Mouse (Mus musculus) megakaryocyte, embryonic 14.5 days (primary cell): ENCODE results near the gene Tbc1d10c. TPM values are rescaled to one million over a fixed set of nuclear protein-coding genes. Genes with fewer than 3 reads are reported as not detected.
A peak's percentile ranks its signal among the peaks of the same experiment; 100 is the strongest.

ENCODE experiments used
- H3K27me3 ChIP-seq: replicated peaks from 2 replicates; pipeline ENCODE3; 2012; ENCODE audit warnings: inconsistent platforms
- H3K36me3 ChIP-seq: replicated peaks from 2 replicates; pipeline ENCODE3; 2012; ENCODE audit warnings: low read length, inconsistent platforms, mixed read lengths
- H3K4me1 ChIP-seq: 2 replicates; pipeline ENCODE4 v1.6.1; 2012; ENCODE audit warnings: inconsistent platforms
- H3K4me3 ChIP-seq: replicated peaks from 2 replicates; pipeline ENCODE3; 2012; ENCODE audit warnings: moderate library complexity, mild to moderate bottlenecking, inconsistent platforms
- H3K9me3 ChIP-seq: 2 replicates; pipeline ENCODE4 v1.6.1; 2012; ENCODE audit warnings: inconsistent platforms
- FLI1 ChIP-seq: IDR thresholded peaks from 2 replicates; pipeline ENCODE4 v1.6.1; 2012; ENCODE audit warnings: low read length, inconsistent platforms, mixed read lengths
- GATA1 ChIP-seq: IDR thresholded peaks from 3 replicates; pipeline ENCODE4 v1.6.1; 2012; ENCODE audit warnings: mixed read lengths, low read length, inconsistent platforms, borderline replicate concordance
- polyA plus RNA-seq: library from polyadenylated mRNA; stranded (reverse); fragments of >175 nt; gene quantifications from 2 replicates; pipeline ENCODE4 v1.2.3, GENCODE M21; 2012; ENCODE audit warnings: low replicate concordance; ENCODE audit not compliant: insufficient read depth

Gene Tbc1d10c
- polyA plus RNA-seq, 1 experiment, result 31.5 TPM

DNA sequence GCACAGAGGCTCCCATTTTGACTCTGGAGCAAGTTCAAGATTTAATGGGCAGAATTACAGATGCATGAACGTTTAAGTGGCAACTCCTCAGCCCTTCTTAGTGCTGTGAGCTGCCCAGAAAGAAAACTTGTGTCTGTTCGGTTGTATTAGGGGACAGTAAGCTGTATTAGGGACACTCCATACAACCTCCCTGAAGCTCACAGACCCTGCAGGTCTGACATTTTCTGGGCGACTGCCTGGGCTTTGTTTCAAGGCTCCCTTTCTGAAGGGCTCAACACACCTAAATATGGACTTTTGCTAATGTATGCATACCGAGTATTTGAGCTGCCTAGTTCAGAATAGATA, 27.6 kb downstream of the Tbc1d10c start:
- H3K4me1 ChIP-seq, result peaks cover 79% of the 10 kb centered on the region
- H3K9me3 ChIP-seq, result no peaks in the 10 kb centered on the region
- TF ChIP-seq FLI1 (no peak), GATA1 (no peak)
- peak overlapping the region; percentile 94 for H3K4me3 ChIP-seq
- H3K27me3 ChIP-seq, result no peaks in the 10 kb centered on the region
- H3K36me3 ChIP-seq, result peaks cover 35% of the 10 kb centered on the region

- Histone ChIP-seq H3K4me3 (peak within 1 kb of the TSS; percentile 94), H3K27me3 (no peaks in the 10 kb centered on the region), H3K36me3 (peaks cover 41% of the 10 kb centered on the region), H3K9me3 (no peaks in the 10 kb centered on the region), H3K4me1 (peaks cover 77% of the 10 kb centered on the region)
- TF ChIP-seq FLI1, result no peak
These were observed 28.2 kb downstream of the Tbc1d10c start, which contains the start of gene Rps6kb2 for GRCm38 (mm10) chr19:4162646-4163542. TSS of gene Rps6kb2 (minus strand) at chr19:4163354.

DNA sequence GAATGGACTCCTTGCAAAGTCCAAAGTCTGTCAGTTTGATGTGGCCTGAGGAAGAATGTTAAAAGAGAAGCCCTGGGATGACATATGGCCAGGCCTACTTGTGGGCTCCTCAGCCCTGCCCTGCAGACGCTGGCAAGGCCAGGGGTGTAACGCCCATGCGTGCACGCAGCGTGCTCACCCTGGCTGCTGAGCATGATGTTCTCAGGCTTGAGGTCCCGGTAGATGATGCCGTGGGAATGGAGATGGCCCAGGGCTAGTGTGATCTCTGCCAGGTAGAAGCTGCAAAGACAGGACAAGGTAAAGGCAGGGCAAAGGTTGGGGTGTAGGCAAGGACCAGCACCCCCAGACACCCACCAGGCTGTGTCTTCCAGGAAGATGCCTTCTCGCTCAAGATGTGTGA, 32.0 kb downstream of the Tbc1d10c start:
- peaks cover 76% of the 10 kb centered on the region for H3K4me1 ChIP-seq
- peaks cover 78% of the 10 kb centered on the region for H3K36me3 ChIP-seq
- H3K27me3 ChIP-seq, result no peaks in the 10 kb centered on the region
- no peaks in the 10 kb centered on the region for H3K9me3 ChIP-seq
- no peak for TF ChIP-seq GATA1
- TF ChIP-seq FLI1, result no peak
- no peak overlapping the region for H3K4me3 ChIP-seq

- H3K4me1 ChIP-seq, result peaks cover 82% of the 10 kb centered on the region
- peaks cover 97% of the 10 kb centered on the region for H3K36me3 ChIP-seq
- no peak overlapping the region for H3K4me3 ChIP-seq
- H3K27me3 ChIP-seq, result no peaks in the 10 kb centered on the region
- TF ChIP-seq GATA1 (no peak), FLI1 (no peak)
- H3K9me3 ChIP-seq, result no peaks in the 10 kb centered on the region
These were observed 34.3 kb downstream of the Tbc1d10c start for GRCm38 (mm10) chr19:4156771-4157170.

DNA sequence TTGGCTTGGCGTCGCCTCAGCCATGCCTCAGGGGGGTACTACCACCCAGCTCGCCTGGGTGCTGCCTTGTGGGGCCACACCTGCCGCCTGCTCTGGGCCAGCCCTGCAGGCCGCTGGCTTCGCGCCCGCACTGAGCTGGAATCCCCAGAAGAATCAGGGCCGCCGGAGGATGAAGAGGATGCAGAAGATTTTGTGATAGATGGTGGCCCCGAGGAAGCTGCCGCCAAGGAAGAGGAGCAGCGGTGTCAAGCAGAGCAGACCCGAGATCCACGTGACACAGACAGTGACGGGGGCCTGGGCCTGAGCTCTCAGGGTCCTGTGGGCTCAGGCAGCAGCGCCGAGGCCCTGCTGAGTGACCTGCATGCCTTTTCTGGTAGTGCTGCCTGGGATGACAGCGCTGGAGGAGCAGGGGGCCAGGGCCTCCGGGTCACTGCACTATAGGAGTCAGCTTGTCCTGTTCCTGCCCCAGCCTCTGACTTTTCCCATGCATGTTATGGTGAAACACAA, 35.0 kb downstream of the Tbc1d10c start:
- Histone ChIP-seq H3K27me3 (no peaks in the 10 kb centered on the region), H3K4me3 (no peak overlapping the region), H3K4me1 (peaks cover 85% of the 10 kb centered on the region), H3K9me3 (no peaks in the 10 kb centered on the region), H3K36me3 (peaks cover 97% of the 10 kb centered on the region)
- no peak for TF ChIP-seq FLI1
- no peak for TF ChIP-seq GATA1

GRCm38 (mm10) chr19:4155223-4156072, 35.6 kb downstream of the Tbc1d10c start:
- H3K4me3 ChIP-seq, result peak overlapping the region; percentile 81
- H3K27me3 ChIP-seq, result no peaks in the 10 kb centered on the region
- H3K36me3 ChIP-seq, result peaks cover 97% of the 10 kb centered on the region
- TF ChIP-seq GATA1 (no peak), FLI1 (no peak)
- H3K9me3 ChIP-seq, result no peaks in the 10 kb centered on the region
- H3K4me1 ChIP-seq, result peaks cover 87% of the 10 kb centered on the region

DNA sequence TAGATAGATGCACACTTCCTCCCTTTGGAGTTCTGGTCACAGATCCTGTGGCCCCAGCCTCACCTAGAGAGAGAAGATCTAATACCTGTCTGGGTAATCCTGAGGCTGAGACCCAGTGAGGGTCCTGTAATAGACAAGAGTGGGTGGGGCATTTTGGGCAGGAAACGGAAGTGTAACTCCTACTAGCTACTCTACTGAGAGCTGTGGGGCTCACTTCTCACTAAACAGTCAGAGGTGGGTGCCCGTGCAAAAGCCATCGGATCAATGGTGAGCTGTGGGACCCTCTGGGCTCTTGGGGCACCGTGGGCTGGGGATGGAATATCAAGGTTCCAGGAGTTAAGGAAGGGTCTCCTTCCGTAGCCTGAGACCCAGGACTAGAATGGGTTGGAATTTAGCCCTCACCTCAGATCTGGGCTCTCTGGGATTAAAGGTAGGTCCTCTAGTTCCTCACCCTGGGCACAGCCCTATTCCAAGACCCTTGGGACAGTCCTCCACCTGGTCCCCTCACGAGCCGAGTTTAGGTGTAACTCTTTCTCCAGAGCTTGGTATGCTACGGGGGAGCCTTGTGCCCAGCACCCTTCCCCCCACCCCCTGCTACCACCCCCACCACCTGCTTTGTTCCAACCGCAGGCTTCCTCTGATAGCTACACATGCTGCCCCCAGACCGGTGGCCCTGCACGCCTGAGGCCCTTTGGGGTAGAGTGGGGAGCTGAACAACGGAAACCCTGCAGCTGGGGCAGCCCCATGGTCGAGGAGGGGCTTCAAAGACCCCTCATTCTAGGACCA, 36.5 kb downstream of the Tbc1d10c start:
- H3K27me3 ChIP-seq, result no peaks in the 10 kb centered on the region
- H3K36me3 ChIP-seq, result peaks cover 99% of the 10 kb centered on the region
- TF ChIP-seq GATA1 (no peak), FLI1 (no peak)
- peaks cover 93% of the 10 kb centered on the region for H3K4me1 ChIP-seq
- H3K9me3 ChIP-seq, result no peaks in the 10 kb centered on the region
- H3K4me3 ChIP-seq, result peak overlapping the region; percentile 81

DNA sequence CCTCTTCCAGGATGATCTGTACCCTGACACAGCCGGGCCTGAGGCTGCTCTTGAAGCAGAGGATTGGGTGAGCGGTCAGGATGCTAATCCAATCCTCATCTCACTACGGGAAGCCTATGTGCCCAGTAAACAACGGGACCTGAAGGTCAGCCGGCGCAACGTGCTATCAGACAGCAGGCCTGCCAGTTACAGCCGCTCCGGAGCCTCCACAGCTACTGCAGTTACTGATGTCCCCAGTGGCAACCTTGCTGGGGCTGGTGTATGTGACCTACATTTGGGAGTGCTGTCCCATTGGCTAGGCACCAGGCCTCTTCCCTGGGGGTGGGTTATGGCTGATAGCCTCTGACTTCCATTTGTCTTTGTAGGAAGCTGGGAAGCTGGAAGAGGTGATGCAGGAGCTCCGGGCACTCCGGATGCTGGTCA, 37.8 kb downstream of the Tbc1d10c start, which contains the start of gene Ptprcap:
Gene Ptprcap (plus strand): TSS at position 373 of the 423 bp plus-strand sequence.
- Histone ChIP-seq H3K9me3 (no peaks in the 10 kb centered on the region), H3K27me3 (no peaks in the 10 kb centered on the region), H3K4me1 (peaks cover 94% of the 10 kb centered on the region), H3K36me3 (peaks cover 92% of the 10 kb centered on the region), H3K4me3 (peak within 1 kb of the TSS; percentile 81)
- TF ChIP-seq FLI1 (no peak), GATA1 (no peak)

GRCm38 (mm10) chr19:4152445-4153231, 38.4 kb downstream of the Tbc1d10c start:
- no peak for TF ChIP-seq FLI1
- no peak for TF ChIP-seq GATA1
- peaks cover 95% of the 10 kb centered on the region for H3K4me1 ChIP-seq
- peaks cover 86% of the 10 kb centered on the region for H3K36me3 ChIP-seq
- H3K9me3 ChIP-seq, result no peaks in the 10 kb centered on the region
- peak overlapping the region; percentile 31 for H3K4me3 ChIP-seq
- no peaks in the 10 kb centered on the region for H3K27me3 ChIP-seq
